Mouse (Mus musculus) CD4-positive, CD25-positive, alpha-beta regulatory T cell, adult 4 months (primary cell): ENCODE measurements around the gene Gpr132. TPM values are rescaled to one million over a fixed set of nuclear protein-coding genes. Genes with fewer than 3 reads are reported as not detected.
"Not testable (repeated sequence)": the region's sequence is repeated elsewhere in the genome, so short reads cannot be mapped to it uniquely, and the experiment has no call there.

Experiments
- ATAC-seq: one replicate; pipeline ENCODE4 v1.8.0; 2017
- polyA plus RNA-seq, 2 experiments: library from polyadenylated mRNA; unstranded; fragments of 100-300 nt; shearing (Covaris generic); gene quantifications; one replicate each; pipeline ENCODE4 v1.2.1; 2017

Gpr132 gene
- polyA plus RNA-seq, 2 experiments from 2014 or later = 79.5 to 107 TPM

GRCm38 (mm10) chr12:112819057-112819662 is 48.9 kb downstream of the Gpr132 start:
- ATAC-seq = no peak

- not testable (repeated sequence) for ATAC-seq
These were observed 51.2 kb downstream of the Gpr132 start for GRCm38 (mm10) chr12:112816866-112817265.

GRCm38 (mm10) chr12:112816294-112816693 is 51.7 kb downstream of the Gpr132 start:
- peak; percentile 75 for ATAC-seq

- no peak for ATAC-seq
These were observed 53.2 kb downstream of the Gpr132 start for GRCm38 (mm10) chr12:112814682-112815470.

GRCm38 (mm10) chr12:112813370-112813769 is 54.7 kb downstream of the Gpr132 start:
- ATAC-seq = no peak

GRCm38 (mm10) chr12:112810092-112810885 is 57.7 kb downstream of the Gpr132 start:
- no peak for ATAC-seq

GRCm38 (mm10) chr12:112809641-112810040 is 58.4 kb downstream of the Gpr132 start:
- no peak for ATAC-seq

GRCm38 (mm10) chr12:112808587-112809364 is 59.3 kb downstream of the Gpr132 start, which contains the start of gene Clba1:
Gene Clba1 (plus strand): TSS chr12:112808937.
- peak; percentile 100 for ATAC-seq

- ATAC-seq = no peak
These were observed 59.8 kb downstream of the Gpr132 start for GRCm38 (mm10) chr12:112808212-112808586.

GRCm38 (mm10) chr12:112807796-112808195 is 60.2 kb downstream of the Gpr132 start:
- no peak for ATAC-seq

- no peak for ATAC-seq
These were observed 62.0 kb downstream of the Gpr132 start for GRCm38 (mm10) chr12:112806044-112806443.

GRCm38 (mm10) chr12:112804046-112804445 is 64.0 kb downstream of the Gpr132 start:
- ATAC-seq = no peak

- ATAC-seq = no peak
These were observed 65.1 kb downstream of the Gpr132 start for GRCm38 (mm10) chr12:112802917-112803316.

GRCm38 (mm10) chr12:112801864-112802846 is 65.9 kb downstream of the Gpr132 start, which contains the start of gene Ahnak2:
Gene Ahnak2 (minus strand): TSS chr12:112802657.
- no peak for ATAC-seq

Other genes starting within 250 kb of the Gpr132 start
- 1 to 10 TPM; 2.0 to 2.3 TPM for gene Adssl1, start 248.2 kb downstream of the Gpr132 start, polyA plus RNA-seq
- 10 to 100 TPM; 30.9 to 37.1 TPM for gene Siva1, start 223.5 kb downstream of the Gpr132 start, polyA plus RNA-seq
- 10 to 100 TPM; 14.6 to 18.4 TPM for gene Akt1, start 193.3 kb downstream of the Gpr132 start, polyA plus RNA-seq
- gene Zbtb42, start 189.4 kb downstream of the Gpr132 start, polyA plus RNA-seq = 1 to 10 TPM; 2.8 to 2.9 TPM
- 1 to 10 TPM; 2.4 to 4.9 TPM for gene Cep170b, start 147.8 kb downstream of the Gpr132 start, polyA plus RNA-seq
- 1 to 10 TPM; 1.7 to 7.2 TPM for gene Pld4, start 107.6 kb downstream of the Gpr132 start, polyA plus RNA-seq
- gene Ahnak2, start 65.6 kb downstream of the Gpr132 start, polyA plus RNA-seq = not detected
- under 1 TPM in 1 of 2 experiments, not detected in 1; 0.22 TPM for gene Clba1, start 59.3 kb downstream of the Gpr132 start, polyA plus RNA-seq
- 10 to 100 TPM; 70.5 to 85.8 TPM for gene Cdca4, start 38.8 kb downstream of the Gpr132 start, polyA plus RNA-seq
- 1 to 10 TPM; 1.1 to 2.0 TPM for gene Jag2, start 61.5 kb upstream of the Gpr132 start, polyA plus RNA-seq
- gene Nudt14, start 73.9 kb upstream of the Gpr132 start, polyA plus RNA-seq = 10 to 100 TPM; 38.1 to 42.5 TPM
- gene Btbd6, start 108.3 kb upstream of the Gpr132 start, polyA plus RNA-seq = 1 to 10 TPM; 7.8 to 8.7 TPM
- gene Brf1, start 132.5 kb upstream of the Gpr132 start, polyA plus RNA-seq = 10 to 100 TPM; 26.9 to 32.7 TPM
- gene Pacs2, start 146.3 kb upstream of the Gpr132 start, polyA plus RNA-seq = 1 to 10 TPM; 5.8 to 7.3 TPM
- gene Tex22, start 206.3 kb upstream of the Gpr132 start, polyA plus RNA-seq = not detected
- 10 to 100 TPM in 1 of 2 experiments, 1 to 10 TPM in 1; 9.6 to 15.1 TPM for gene Mta1, start 230.1 kb upstream of the Gpr132 start, polyA plus RNA-seq